Mouse (Mus musculus): ENCODE results near the gene Kif3c. TPM values are rescaled to one million over a fixed set of nuclear protein-coding genes. Genes with fewer than 3 reads are reported as not detected.

The Kif3c gene
- total RNA-seq (2017) = 2.4 to 7.8 TPM (median 4.4 TPM) in 3 replicates

DNA sequence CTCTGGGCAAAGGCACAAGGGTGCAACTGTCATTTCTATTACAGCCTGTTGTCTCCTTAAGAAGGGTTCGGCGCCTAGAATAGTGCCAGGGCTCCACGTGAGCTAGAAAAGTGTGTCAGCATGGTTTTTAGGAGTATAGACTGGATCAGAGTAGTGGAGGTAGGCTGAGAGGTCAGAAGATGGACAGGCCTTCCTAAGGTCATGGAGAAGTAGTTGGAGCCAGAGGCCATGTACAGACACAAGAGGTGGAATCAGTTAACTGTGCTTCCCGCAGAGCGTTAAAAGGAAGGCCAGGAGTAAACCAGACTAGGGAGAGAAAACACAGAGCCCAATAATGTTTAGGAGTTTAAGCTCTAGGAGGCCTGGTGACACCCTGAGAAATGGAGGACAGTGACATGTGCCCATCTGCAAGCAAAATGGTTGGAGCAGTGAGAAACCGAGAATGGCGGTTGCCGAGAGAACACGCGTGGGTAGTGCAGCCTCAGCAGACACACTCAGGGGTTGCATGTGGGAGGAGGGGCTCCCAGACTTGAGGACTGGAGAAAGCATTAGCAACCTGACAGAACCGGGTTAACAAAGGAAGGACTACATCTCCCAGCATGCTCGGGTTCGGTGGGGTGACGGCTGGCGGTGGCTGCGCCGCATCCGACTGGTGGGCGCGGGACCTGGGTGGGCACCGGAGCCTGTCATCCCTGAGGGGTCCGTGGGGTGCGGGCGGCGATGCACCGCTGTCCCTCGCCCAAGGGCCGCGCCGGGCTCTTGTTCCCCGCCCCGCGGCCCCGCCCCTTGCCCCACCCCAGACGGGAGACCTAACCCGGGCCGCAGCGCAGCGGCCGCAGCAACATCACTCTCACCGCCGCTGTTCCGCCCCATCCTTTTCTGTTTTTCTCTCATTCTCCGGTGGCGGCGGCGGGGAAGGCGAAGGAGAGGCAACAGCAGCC, at the start of gene Kif3c:
Kif3c (plus strand) TSS at position 625 of the 941 bp plus-strand sequence.
- ATAC-seq (replicated peaks; ENCODE audit: insufficient number of reproducible peaks, low FRiP score, low TSS enrichment, poor library complexity, severe bottlenecking) = peak; percentile 41; the same call in 1 of the 2 replicates

DNA sequence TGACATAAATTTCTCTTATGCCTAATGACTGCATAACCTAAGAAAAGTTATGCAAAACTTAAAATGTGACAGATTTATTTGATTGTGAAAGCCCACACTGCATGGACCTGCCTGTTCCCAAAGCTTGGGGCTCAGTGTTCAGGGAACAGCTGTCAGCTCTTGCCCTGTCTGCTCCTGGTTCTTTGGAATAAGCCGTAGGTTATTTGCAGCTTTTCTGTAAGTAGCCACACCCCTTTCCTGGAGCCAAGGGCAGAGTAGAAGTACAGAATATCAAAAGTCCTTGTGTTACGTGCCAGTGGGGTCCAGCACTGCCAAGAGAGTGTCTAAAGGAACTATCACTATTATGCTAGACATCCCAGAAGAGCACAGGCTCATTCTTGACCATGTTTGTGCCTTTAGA, 48.8 kb upstream of the Kif3c start:
- no peak for ATAC-seq (replicated peaks; ENCODE audit: insufficient number of reproducible peaks, low FRiP score, low TSS enrichment, poor library complexity, severe bottlenecking)

GRCm38 (mm10) chr12:3316937-3317336, 48.0 kb upstream of the Kif3c start:
- ATAC-seq (replicated peaks; ENCODE audit: insufficient number of reproducible peaks, low FRiP score, low TSS enrichment, poor library complexity, severe bottlenecking) = no peak

DNA sequence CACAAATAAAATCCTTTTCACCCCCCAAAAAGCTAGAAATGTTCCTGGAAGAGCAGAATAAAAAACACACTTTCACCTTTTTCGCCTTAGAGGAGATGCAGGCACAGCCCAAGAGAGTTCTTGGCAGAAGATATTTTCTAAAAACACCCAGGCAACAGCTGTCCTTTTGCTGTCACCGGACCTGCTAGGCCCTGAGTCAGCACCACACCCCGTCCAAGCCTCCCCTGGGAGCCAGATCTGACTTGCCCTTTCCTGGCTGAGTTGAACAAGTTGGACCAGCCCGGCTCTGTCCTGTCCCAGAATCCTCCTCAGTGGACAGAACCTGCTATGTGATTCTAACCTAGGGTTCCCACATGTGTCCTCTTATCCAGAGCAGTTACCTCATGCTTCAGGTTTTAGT, 45.6 kb upstream of the Kif3c start:
- ATAC-seq (replicated peaks; ENCODE audit: insufficient number of reproducible peaks, low FRiP score, low TSS enrichment, poor library complexity, severe bottlenecking) = no peak

GRCm38 (mm10) chr12:3323241-3323640, 41.7 kb upstream of the Kif3c start:
- ATAC-seq (replicated peaks; ENCODE audit: insufficient number of reproducible peaks, low FRiP score, low TSS enrichment, poor library complexity, severe bottlenecking) = no peak

- ATAC-seq (replicated peaks; ENCODE audit: insufficient number of reproducible peaks, low FRiP score, low TSS enrichment, poor library complexity, severe bottlenecking) = no peak
Observed at GRCm38 (mm10) chr12:3325232-3325631, 39.7 kb upstream of the Kif3c start.

- ATAC-seq (replicated peaks; ENCODE audit: insufficient number of reproducible peaks, low FRiP score, low TSS enrichment, poor library complexity, severe bottlenecking) = no peak
Observed at GRCm38 (mm10) chr12:3329677-3330076, 35.3 kb upstream of the Kif3c start.

GRCm38 (mm10) chr12:3338931-3339330, 26.0 kb upstream of the Kif3c start:
- ATAC-seq (replicated peaks; ENCODE audit: insufficient number of reproducible peaks, low FRiP score, low TSS enrichment, poor library complexity, severe bottlenecking) = no peak

DNA sequence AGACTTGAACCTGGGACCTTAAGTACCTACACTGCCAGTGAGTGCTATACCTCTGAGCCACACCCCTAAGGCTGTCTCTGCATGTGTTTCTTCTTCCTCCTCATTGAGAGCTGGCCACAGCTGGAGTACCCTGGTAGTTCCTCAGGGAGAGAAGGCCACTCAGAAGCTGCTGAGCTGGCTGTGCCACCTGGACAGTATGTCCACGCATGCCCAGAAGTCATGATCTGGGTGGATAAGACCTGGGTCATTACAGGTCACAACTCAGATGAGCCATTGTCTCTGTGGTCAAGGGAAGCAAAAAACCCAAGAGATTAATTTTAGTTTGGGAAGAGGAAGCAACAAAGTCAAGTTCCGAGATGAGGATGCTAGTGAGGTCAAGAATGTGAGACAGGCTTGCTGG, 20.8 kb upstream of the Kif3c start:
- ATAC-seq (replicated peaks; ENCODE audit: insufficient number of reproducible peaks, low FRiP score, low TSS enrichment, poor library complexity, severe bottlenecking) = no peak

DNA sequence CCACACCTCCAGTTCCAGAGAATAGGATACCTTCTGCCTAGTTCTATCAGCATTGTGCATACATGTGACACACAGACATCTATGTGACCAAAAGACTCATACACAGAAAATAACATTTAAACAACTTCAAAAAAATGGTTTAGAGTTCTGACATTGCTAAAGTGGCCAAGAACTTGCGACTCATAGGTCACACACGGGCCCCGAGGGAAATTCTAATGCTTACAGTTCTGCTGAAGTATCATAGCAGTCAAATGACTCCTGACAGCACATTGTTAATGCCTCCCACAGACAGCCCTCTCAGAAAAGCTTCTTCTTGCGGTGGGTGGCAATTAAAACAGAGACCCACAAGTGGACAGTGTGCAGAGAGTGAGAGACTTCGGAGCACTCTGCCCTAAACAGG, 19.9 kb upstream of the Kif3c start:
- ATAC-seq (replicated peaks; ENCODE audit: insufficient number of reproducible peaks, low FRiP score, low TSS enrichment, poor library complexity, severe bottlenecking) = no peak

DNA sequence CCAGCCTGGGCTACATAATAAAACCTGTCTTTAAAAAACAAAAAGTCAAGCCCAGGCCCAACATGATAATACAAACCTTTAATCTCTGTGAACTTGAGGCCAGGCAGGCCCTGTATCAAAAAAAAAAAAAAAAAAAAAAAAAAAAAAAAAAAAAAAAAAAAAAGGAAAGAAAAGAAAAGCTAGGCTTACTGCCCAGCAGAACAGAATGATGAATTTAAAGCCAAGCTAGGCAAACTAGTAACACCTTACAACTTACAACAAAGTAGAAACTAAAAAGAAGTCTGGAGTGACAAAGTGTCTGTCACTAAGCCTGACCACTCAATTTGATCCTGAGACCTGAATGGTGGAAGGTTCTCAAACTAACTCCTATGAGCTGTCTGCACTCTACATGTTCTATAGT, 17.2 kb upstream of the Kif3c start:
- no peak for ATAC-seq (replicated peaks; ENCODE audit: insufficient number of reproducible peaks, low FRiP score, low TSS enrichment, poor library complexity, severe bottlenecking)

- ATAC-seq (replicated peaks; ENCODE audit: insufficient number of reproducible peaks, low FRiP score, low TSS enrichment, poor library complexity, severe bottlenecking) = no peak
Observed at GRCm38 (mm10) chr12:3349387-3349786, 15.5 kb upstream of the Kif3c start.

DNA sequence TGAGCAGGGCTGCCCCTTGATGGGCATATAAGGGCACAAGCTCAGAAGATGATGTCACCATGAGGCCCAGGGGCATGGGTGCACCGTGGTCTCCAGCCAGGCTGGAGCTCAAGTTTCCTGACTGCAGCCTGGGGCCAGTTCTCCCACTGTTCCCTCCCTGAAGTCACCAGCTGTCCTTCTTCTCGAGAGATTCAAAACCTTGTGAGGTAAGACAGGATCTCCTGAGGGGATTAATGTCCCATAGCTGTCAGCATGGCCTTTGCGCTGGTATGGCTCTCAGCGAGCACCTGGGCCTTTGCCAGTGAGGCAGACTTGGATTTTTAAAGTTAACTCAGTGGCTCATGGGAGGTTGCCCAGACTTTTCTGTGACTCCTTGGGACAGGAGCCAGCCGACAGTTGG, 14.8 kb upstream of the Kif3c start:
- no peak for ATAC-seq (replicated peaks; ENCODE audit: insufficient number of reproducible peaks, low FRiP score, low TSS enrichment, poor library complexity, severe bottlenecking)

- no peak for ATAC-seq (replicated peaks; ENCODE audit: insufficient number of reproducible peaks, low FRiP score, low TSS enrichment, poor library complexity, severe bottlenecking)
Observed at GRCm38 (mm10) chr12:3352216-3352615, 12.7 kb upstream of the Kif3c start.

GRCm38 (mm10) chr12:3355068-3355467, 9.9 kb upstream of the Kif3c start:
- ATAC-seq (replicated peaks; ENCODE audit: insufficient number of reproducible peaks, low FRiP score, low TSS enrichment, poor library complexity, severe bottlenecking) = 0 out of 2 replicates have a peak, but pooled peaks have one; percentile 29

- ATAC-seq (replicated peaks; ENCODE audit: insufficient number of reproducible peaks, low FRiP score, low TSS enrichment, poor library complexity, severe bottlenecking) = 0 out of 2 replicates have a peak, but pooled peaks have one; percentile 33
Observed at GRCm38 (mm10) chr12:3356824-3357223, 8.1 kb upstream of the Kif3c start.

DNA sequence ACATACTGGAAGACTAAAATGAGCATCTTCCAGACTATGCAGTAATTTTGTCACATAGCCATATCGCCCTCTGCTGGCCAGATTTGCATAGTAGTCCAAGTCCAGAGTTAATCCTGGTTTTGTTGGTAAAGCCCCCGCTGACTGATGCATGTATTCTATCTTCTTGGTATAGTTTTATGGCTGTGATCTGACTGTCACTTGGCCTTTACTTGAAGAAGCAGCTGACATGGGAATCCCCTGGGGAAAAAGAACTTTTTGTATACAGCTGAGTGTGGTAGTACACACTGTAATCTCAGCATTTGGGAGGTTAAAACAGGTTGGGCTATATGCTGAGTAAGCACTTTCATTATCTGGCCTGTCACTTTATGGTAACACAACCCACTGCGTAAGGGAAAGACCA, 5.6 kb upstream of the Kif3c start:
- ATAC-seq (replicated peaks; ENCODE audit: insufficient number of reproducible peaks, low FRiP score, low TSS enrichment, poor library complexity, severe bottlenecking) = no peak

DNA sequence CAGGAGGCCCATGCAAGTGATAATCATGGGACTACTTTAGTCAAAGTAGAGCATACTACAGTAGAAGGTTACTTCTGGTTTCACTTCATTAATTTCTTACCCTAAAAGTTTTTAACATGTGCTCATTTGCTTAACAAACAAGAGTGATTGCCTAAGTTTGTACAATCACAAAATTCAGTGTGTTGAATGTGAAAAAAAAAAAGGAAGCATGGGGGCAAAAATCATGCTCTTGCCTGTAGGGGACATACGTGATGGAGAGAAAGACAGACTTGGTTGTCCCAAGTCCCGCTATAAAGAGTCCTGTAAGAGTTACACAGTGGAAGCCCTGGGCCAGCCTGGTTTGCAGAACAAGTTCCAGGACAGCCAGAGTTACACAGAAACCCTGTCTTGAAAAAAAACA, 4.9 kb upstream of the Kif3c start:
- 0 out of 2 replicates have a peak, but pooled peaks have one; percentile 27 for ATAC-seq (replicated peaks; ENCODE audit: insufficient number of reproducible peaks, low FRiP score, low TSS enrichment, poor library complexity, severe bottlenecking)

- no peak for ATAC-seq (replicated peaks; ENCODE audit: insufficient number of reproducible peaks, low FRiP score, low TSS enrichment, poor library complexity, severe bottlenecking)
Observed at GRCm38 (mm10) chr12:3364076-3364475, 856 bp upstream of the Kif3c start.

DNA sequence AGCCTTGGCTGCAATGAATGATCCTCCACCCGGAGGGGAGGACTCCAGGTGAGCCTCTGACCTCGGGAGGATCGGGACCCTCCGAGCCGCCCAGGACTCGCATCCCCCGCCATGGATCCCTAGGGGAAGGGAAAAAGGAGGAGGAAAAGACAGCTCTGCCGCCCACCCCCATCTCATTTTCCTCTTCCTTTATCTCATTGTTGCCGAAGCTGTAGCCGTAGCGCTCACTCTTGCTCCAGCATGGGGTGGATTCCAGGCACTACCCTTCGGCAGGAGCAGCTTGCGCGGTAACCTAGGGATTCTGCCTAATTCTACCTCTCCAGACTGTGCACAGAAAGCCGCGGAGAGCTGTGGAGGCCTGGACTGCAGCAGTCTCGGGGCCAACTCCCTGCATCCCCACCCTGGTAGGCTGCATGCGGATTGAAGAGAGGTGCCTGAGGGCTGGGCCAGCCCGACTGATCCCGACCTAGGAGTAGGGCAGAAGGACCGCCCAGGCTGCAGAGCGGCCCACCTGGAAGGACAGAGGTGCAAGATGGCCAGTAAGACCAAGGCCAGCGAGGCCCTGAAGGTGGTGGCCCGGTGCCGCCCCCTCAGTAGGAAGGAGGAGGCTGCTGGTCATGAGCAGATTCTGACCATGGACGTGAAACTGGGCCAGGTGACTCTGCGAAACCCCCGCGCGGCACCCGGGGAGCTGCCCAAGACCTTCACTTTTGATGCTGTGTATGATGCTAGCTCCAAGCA, 687 bp downstream of the Kif3c start:
- 0 out of 2 replicates have a peak, but pooled peaks have one; percentile 14 for ATAC-seq (replicated peaks; ENCODE audit: insufficient number of reproducible peaks, low FRiP score, low TSS enrichment, poor library complexity, severe bottlenecking)
